ENCODE assay signal across 23 mouse cellular contexts in genomic region chr11:100344269-100344668, GRCm38 (mm10). TPM values are rescaled to one million over a fixed set of nuclear protein-coding genes. Genes with fewer than 3 reads are reported as not detected.
"Had no signal": no experiment of that assay in that cellular context is flagged by ENCODE, and none has a peak within 500 bp of the region (broad histone marks: within the 10 kb centered on the region; RNA-seq: fewer than 3 reads in every experiment).

No protein-coding gene starts in this region.

- H3K27ac ChIP-seq: kidney, embryonic 15.5 days; limb, embryonic 13.5 days; liver, embryonic 13.5 days; midbrain, embryonic 12.5 days; neural tube, embryonic 15.5 days; stomach, embryonic 15.5 days had no signal

- H3K36me3 ChIP-seq: kidney, embryonic 15.5 days; limb, embryonic 13.5 days; liver, embryonic 13.5 days; neural tube, embryonic 15.5 days; stomach, embryonic 15.5 days had no signal

- H3K27me3 ChIP-seq: kidney, embryonic 15.5 days; midbrain, embryonic 12.5 days; neural tube, embryonic 15.5 days; stomach, embryonic 15.5 days had no signal

- H3K4me2 ChIP-seq: kidney, embryonic 15.5 days; limb, embryonic 13.5 days; liver, embryonic 13.5 days; midbrain, embryonic 12.5 days; neural tube, embryonic 15.5 days; stomach, embryonic 15.5 days had no signal

- ATAC-seq: intestine, embryonic 16.5 days; lung, postnatal 0 days; midbrain, embryonic 16.5 days had no signal

- H3K9ac ChIP-seq: kidney, embryonic 15.5 days; limb, embryonic 13.5 days; liver, embryonic 13.5 days; midbrain, embryonic 12.5 days; neural tube, embryonic 15.5 days; stomach, embryonic 15.5 days had no signal

- H3K4me3 ChIP-seq: kidney, embryonic 15.5 days; limb, embryonic 13.5 days; liver, embryonic 13.5 days; megakaryocyte, embryonic 14.5 days; midbrain, embryonic 12.5 days; myocyte; neural tube, embryonic 15.5 days; stomach, embryonic 15.5 days had no signal

- DNase-seq: kidney, adult 2 months; kidney, postnatal 25 days; layer of hippocampus, adult 9-11 months; layer of hippocampus, postnatal 36 days; left cerebral cortex, postnatal 4 days; liver, embryonic 13.5 days; lung, adult 2 months; lung, postnatal 36 days; right cerebral cortex, adult 18-20 months; right cerebral cortex, postnatal 25 days; thymus, postnatal 36 days had no signal

- H3K4me1 ChIP-seq: kidney, embryonic 15.5 days; limb, embryonic 13.5 days; liver, embryonic 13.5 days; stomach, embryonic 15.5 days had no signal

- H3K9me3 ChIP-seq: kidney, embryonic 15.5 days; limb, embryonic 13.5 days; liver, embryonic 13.5 days; midbrain, embryonic 12.5 days; neural tube, embryonic 15.5 days; stomach, embryonic 15.5 days had no signal

RNA-seq across cellular contexts. Expression of gene Gast, which starts 10.1 kb away (rescaled TPM):
- total RNA-seq: layer of hippocampus, postnatal 36 days; left cerebral cortex, adult 8-10 months; left cerebral cortex, postnatal 4 days had no signal
- polyA plus RNA-seq: kidney, adult 2 months; kidney, embryonic 15.5 days; limb, embryonic 13.5 days; liver, embryonic 13.5 days; lung, adult 2 months; lung, postnatal 0 days; myocyte; neural tube, embryonic 11.5 days; neural tube, embryonic 15.5 days had no signal
